Mouse (Mus musculus) liver, postnatal 0 days (tissue): ENCODE measurements at regions not wholly inside any gene's neighbourhood (a gene's known extent, or its start where the extent isn't known, plus 50 kb on each side); places are given as distances from the start of the nearest gene placed in this dataset.

ENCODE experiments used
- CTCF ChIP-seq: sonication (generic); IDR thresholded peaks from 2 replicates; pipeline ENCODE4 v1.5.1; 2016; ENCODE audit warnings: antibody characterized with exemption, low read depth
- EP300 ChIP-seq: IDR thresholded peaks from 2 replicates; pipeline ENCODE4 v1.6.1; 2016; ENCODE audit warnings: antibody characterized with exemption, low read depth, mild to moderate bottlenecking

- TF ChIP-seq CTCF (no peak), EP300 (no peak)
Observed at GRCm38 (mm10) chr10:83897558-83897957, 174.9 kb downstream of the 1500009L16Rik start.
